Mouse (Mus musculus) layer of hippocampus, postnatal 14 days (tissue): Measurements from ENCODE around the gene Auts2. TPM values are rescaled to one million over a fixed set of nuclear protein-coding genes. Genes with fewer than 3 reads are reported as not detected.

Experiments
- DNase-seq, 2 experiments: peaks; one replicate each; pipeline ENCODE4 v3.0.0; 2021 to 2022; ENCODE audit warnings: low spot score in 2 of 2, mixed read lengths in 1 of 2
- total RNA-seq, 2 experiments: library from RNA; stranded (reverse); gene quantifications; 2 replicates each; pipeline ENCODE4 v1.2.3; 2021

Gene Auts2
- total RNA-seq, 2 experiments from 2014 or later = 134 to 151 TPM

DNA sequence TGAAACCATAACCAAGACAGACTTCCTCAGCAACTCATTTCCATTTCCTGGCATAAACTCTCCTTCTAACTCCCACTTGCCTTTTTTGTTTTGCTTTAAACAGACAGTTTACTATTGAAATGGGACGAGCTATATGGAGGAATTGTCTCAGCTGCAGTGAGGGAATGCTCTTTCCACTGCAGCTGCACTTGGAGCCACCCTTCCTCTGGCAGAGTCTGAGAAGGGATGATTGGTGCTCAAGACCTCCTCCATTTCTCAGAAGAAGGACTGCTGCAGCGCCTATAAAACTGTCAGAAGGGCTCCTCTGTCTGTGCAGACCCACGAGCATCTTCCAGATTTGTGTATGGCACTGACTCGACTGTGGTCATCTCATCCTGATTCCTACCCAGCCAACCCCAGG lies 342.5 kb downstream of the Auts2 start:
- DNase-seq = no peak

DNA sequence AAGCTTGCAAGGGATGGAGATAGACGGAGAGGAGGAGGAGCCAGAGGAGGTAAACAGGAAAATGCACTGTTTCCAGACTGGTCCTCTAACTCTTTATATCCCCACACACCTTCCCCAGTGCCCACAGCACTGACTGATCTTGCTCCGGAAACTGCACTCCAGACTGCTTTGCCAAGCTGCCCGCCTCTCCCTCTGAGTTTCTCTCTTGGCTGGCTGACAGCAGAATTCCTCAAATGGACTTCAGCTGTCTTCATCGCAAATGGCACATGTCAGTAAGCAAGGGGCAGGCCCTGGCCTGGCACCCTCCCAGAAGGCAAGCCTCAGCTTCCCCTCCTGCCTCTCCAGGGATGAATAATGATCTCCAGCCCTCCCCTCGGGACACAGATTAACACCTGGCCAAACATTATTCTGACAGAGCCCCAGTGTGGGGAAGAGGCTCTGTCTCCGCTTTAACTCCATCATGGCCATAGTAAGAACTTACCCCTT lies 348.1 kb downstream of the Auts2 start:
- no peak for DNase-seq

DNA sequence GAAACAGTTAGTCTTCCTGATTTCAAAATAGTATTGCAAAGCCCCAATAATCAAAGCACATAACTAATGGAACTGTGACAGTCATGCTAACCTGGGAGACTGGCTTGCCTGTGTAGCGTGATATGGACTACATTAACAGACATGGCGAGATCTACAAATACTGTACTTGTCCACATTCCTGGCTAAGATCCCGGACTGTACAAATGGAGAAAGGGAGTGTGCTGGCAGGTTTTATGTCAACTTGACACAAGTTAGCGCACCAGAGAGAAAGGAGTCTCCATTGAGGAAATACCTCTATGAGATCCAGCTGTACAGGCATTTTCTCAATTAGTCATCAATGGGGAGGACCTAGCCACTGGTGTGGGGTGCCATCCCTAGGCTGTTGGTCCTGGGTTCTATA lies 353.0 kb downstream of the Auts2 start:
- no peak for DNase-seq

DNA sequence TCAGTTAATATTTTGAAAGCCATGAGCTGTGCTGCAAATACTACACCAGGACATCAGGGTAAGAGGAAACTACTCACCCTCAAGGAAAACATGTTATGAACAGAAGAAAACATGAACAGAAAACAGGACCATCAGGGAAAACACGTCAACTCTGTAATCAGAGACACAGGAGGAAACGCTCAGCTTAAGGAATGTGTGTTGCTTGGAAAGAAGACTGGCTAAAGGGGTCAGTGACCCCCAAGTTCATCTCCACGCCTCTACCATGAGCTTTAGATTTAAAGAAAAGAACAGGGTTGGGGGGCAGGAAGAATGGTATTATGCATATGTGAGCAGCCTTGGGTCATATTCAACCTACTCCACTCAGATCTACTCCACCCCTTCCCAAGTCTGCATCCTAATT lies 356.5 kb downstream of the Auts2 start:
- no peak for DNase-seq

DNA sequence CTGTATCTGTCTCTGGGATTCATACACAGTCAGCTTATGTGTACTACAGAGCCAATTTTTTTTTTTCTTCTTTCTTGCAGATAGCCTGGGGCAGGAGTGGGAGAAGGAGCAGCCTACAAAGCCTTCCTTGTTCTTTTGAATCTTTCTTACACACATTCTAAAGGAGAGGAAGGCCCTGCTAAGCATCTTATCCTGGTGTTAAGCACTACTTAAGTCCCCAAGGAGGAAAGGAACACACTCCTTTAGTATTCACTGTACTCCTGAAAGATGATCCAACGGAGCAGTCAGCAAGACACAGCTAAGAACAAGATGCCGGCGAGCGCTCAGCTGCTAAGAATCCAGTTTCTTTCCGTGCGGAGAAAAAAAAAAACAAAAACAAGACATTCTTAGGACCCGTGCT lies 356.9 kb downstream of the Auts2 start:
- DNase-seq = no peak

DNA sequence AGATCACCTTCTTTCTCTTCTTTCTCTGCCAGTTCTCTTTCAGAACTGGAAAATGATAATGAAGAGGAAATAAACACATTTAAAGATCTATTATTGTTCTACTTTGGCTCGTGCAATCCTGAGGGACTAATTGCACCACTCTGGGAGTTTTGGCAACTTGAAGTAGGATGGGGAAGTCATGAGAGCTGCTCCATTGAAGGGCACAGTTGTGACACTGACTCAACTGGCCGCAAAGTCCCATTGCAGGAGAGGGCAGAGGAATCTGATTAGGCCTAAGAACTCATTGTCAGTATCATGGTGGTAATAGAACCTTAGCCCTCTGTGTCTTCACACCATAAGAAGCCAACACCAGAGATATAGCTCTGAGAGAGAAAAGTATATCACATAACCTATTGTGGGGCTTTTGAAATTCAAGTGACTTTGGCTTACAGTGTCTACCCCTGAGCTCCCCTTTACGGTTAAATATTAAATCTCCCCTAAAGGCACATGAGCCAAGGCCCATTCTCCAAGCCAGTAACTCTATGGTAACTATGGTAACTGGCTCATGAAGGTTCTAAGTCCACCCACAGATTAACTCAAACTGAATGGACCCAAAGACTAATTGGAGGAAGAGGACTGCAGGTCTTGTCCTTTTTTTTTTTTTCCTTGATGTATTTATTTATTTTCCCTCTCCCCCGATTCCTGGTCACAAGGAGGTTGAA lies 358.6 kb downstream of the Auts2 start:
- no peak for DNase-seq

DNA sequence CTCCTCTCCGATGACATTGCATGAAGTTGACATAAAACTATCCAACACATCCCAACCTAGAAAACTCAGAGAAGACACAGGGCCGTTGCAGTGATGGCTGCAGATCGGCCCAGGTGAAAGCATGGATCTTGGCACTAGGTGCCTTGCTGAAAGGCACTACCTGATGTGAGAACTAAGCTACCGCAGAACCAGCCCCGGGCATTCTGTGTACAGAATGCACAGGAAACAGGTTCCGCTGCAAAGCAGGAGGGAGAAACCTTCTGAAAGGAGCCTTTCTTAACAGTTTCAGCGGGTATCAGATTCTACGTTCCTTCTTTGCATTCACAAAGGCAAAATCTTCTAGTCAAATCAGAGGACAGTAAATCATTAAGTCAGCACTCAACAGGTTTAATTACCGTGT lies 361.1 kb downstream of the Auts2 start:
- DNase-seq = no peak

DNA sequence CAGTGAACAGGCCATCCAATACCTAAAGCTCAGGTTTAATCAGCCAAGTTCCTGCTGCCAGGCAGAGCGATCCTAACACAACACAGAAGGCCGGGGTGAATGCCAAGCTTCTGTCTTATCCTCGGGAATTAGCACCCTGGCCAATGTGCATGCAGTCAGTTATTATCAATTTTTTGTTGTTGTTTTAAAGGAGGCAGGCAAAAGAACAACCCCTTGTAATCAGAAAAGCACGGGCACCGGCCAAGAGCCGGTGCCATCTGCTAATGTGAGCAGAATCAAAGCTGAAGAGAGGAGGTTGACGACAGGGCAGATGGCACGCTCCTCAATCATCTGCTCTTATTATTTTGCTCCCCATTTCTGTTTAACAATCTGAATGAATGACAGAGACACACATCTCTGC lies 373.1 kb downstream of the Auts2 start:
- peak; percentile 68 to 91 for DNase-seq

DNA sequence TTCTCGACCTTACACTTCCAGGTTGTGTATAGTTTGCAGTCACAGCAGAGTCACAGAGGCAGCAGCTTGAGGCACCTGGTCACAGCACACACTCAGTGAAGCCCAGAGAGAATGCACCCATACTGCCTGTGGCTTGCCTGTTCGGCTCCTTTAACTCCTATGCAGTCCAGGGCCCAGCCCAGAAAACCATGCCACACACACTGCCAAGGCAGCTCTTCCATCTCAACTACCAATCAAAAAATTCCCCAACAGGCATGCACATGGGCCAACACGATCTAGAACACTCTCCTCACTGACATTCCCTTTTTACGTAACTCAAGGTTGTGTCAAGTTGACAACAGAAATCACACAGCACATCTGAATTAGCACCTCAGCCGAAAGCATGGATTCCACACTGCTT lies 374.3 kb downstream of the Auts2 start:
- no peak for DNase-seq

DNA sequence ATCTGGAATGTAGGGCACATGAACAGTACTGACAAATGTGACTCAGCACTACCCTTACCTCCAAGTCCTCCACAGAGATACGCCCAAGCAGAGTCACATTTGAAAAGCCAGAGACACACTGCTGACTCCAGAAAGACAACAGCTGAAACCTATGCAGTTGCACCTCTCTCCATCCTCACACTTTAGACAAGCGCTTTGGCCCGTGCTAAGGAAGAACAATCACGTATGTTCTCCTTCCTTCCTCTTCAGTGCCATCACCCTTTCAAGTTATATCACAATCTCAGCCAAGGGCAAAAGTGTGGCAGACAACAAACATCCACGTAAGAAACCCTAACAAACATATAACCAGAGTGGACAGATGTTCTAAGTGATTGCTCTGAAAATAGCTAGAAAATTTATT lies 374.9 kb downstream of the Auts2 start:
- DNase-seq = no peak

DNA sequence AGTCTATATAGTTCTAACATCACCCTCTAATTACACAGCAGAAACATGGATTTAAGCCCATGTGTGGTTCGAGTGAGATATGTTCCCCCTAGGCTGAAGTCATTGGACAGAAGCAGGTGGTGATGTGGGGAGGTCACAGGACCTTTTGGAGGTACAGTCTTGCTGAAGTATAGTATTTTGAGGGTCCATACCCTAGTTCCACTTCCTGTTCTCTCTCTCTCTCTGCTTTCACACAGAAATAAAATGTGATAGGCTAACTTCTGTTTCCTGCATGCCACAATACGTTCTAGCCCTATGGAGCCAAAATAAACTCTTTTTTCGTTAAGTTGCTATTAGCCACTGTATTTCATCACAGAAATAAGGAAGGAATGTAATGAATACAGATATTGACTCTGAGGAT lies 376.6 kb downstream of the Auts2 start:
- no peak for DNase-seq

DNA sequence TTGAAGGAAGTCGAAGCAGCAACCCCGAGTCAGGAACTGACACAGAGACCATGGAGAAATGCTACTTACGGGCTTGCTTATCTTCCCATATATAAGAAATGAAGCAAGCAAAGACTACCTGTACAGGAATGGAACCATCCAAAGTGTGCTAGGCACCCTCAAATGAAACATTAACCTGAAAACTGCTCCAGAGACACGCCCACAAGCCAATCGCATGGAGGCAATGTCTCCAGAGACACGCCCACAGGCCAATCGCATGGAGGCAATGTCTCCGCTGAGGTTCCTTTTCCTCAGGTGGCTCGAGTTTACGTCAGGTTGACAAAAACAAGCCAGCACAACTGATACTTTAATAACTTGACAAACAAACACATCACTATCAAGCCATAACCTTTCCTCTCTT lies 379.2 kb downstream of the Auts2 start:
- DNase-seq = no peak

DNA sequence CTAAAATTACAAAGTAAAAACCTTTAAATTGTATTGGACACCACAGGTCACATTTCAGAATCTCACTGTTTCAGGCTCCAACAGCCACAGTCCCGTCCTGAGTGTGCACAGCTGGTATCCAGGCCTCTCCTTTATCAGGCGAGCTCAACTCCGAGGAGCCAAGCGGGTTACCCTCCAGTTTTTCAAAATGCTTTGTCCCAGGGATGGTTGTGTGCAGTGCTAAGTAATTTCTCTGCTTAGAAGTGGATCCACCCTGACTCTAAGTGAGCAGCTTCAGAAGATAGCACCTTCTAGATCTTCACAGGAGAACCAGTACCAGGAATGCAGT lies 381.0 kb downstream of the Auts2 start:
- DNase-seq = no peak

DNA sequence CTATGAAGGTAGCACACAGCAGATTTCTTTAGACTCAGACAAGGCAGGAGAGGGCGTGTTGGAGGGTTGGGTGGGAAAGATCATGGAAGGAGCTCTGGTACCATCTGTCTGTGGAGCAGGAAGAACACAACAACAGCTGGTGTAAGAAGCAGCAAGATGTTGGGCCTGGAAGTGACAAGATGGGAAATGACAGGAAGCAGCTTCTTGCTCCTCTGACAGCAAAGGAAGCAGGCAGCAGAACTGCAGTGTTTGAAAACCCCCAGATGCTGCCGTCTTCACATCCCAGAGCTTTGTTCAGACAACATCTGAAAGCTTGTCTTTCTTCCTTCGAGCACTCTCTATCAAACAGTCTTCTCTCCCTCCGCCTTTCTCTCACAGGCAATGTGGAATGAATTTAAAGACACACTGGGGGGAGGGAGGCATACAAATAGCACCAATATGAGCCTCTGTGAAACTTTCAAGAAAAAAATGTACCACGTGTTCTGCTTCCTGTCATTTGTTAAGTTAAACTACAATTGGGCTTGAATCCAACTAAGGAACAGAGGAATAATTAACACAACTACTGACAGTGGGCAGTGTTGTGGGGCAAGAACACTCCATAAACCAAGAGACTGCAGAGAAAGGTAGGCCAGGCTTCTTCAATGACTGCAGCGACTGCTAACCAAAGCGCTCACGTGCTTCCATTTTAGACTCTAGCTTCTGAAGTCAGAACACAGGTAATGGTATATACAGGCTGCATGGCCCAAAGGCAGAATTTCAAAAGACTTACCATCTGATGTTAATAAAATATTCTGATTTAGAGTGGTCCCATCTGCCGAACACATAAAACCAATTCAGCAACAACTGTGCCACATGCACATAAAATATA lies 381.6 kb downstream of the Auts2 start:
- peak; percentile 33 to 39 for DNase-seq

DNA sequence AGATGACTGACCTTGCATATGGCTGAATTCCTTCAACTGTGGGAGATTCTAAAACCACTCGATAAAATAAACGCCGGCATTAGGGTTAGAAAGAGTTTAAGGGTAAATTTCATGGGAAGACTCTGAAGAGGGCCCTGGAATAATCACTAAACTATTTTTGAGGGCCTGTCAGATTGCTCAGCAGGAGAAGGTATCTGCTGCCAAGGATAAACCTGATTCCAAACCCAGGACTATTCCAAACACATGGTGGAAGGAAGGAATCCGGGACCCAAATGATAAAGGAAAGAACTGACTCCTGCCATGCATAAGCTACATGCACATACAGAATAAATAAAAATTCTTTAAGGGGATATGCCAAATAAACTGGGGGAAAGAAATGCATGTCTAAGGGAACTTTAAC lies 399.0 kb downstream of the Auts2 start:
- no peak for DNase-seq

DNA sequence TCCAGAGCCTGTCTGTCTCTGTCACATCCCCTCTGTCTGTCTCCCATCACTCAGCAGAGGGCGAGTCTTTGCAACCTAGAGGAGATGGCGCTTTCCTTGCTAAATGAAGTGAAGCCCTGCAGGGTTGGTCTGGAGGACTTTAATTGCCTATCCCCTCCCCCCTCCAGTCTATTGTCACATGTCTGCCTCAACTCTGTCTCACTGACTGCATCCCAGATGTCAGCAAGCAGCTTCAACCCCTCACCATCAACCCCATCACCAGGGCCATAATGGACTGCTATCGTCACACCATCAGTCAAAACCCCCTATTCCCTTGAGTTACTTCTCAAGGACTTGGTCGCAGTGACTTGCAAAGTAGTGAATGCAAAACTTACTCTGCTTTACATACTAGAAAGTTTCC lies 402.3 kb downstream of the Auts2 start:
- DNase-seq = no peak

DNA sequence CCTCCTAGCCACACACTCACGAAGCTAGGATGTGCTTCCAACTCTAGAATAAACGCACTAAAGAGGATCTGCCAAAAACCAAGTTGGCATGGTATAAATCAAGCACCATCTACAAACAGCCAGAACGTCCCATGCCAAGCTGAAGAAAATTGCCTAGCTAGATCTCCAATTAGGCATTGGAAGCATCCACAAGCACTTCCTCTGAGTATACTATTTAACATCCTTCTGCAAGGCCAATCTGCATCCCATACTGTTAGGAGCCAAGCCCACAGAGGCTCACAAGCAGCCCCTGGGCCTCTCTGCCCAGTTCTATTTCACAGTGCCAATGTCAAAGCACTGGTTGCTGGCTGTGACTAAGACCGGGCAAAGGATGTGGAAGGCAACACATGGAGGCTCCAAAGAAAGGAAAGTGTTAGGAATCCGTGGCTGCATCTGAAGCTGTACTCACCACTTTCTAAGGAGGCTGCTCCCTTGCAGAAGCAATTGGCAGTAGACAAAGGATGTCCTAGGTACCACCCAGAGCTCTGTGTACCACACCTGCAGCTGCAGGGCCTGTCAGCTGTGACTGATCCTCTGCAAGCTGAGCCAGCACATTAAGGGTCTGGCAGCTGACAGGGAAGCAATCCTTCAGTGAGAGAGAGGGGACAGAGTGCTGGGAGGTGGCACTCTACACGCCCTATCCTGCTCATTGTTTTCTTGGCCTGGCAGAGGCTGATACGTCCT lies 407.0 kb downstream of the Auts2 start:
- peak; percentile 24 to 83 for DNase-seq

DNA sequence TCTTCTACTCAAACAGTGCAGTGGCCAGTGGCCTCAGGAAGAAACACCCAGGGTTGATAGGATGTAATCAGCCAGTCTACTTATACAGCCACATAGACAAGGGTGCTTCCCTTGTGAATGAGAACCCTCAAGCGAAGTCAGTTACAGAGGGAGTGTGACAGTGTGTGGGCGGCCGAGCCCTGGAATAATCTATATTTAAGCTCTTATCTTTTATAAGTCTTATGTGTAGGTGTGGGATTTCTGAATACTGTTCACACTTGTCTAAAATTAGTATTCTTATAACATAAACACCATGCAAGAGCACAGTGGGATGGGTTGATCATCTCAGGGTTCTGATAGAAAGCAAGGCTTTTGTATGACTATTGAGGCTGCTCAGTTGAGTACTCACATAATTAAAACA lies 411.2 kb downstream of the Auts2 start:
- DNase-seq = no peak

DNA sequence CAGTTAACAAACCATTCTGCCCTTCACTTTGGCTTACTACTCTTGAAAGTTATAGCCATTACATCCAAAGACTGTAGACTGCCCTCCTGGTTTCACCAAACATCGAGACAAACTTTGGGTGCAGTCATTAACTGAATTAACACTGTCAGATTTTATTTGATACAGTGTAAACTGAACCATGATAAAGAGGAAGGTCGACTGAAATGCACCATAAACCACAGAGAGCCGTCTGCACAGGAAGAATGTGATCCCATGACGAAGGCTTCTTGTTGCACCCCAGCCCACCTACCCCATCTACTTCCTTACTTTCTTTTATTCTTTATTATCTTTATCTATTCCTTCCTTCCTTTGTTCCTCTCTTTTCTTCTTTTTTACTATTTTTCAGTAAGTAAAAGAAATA lies 412.6 kb downstream of the Auts2 start:
- DNase-seq = no peak

DNA sequence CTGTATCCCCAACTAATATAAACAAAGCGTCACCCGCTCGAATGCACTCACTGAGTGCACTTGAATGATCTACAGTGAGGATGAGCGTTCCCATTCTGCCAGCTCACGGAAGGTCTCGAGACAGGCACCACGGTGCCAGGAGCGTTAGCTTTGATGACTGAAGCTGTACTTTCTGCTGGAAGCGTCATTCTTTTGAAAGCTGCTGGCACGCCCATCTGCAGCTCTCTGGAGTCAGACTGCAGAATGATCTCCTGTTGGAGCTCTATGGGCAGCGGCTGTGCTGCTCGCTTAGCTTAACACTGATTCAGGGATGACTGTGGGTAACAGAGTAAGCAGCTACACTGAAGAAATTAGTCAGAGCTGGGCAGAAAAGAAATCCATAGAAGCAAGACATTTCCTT lies 416.5 kb downstream of the Auts2 start:
- DNase-seq = no peak

DNA sequence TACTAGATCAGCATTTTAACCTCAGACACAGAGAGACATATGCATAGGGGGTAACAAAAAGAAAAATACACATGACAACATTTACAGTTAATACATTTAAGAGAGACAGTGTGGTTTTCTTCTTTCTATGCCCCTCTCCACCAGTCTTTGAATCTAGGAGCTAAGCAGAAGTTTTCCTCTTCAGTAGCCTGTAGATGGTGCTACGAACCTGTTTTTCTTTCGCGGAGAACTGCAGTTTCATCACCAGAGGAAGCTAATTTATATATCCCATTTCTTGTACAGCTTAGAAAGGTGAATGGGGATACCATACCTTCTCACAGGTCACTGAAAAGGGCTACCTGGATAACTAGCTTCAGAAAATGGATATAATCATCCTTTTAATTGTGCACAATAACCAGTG lies 427.5 kb downstream of the Auts2 start:
- peak in 1 of 2 experiments; percentile 65 for DNase-seq
